ENCODE assay signal across 34 mouse cellular contexts in the genomic region with DNA sequence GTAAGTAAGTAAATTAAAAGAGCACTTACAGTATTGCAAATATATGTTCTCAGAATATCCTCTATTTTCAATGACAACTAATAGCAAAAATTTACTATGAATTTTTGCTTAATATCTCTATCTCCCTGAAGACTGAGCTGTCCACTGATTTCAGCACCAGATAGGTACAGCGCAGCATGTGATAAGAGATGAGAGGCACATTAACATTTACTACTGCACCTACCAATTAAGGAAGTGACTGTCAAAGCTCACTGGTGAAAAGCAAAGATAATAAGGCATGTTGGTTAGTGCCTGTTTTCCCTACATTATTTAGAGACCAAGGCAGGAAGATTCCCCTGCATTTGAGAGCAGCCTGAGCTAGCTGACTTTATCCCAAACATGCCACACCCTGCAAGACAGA.
"Had no signal": no experiment of that assay in that cellular context is flagged by ENCODE, and none has a peak within 500 bp of the region (broad histone marks: within the 10 kb centered on the region; RNA-seq: fewer than 3 reads in every experiment).

No protein-coding gene starts in this region.

- H3K27ac ChIP-seq: heart, embryonic 13.5 days; heart, embryonic 15.5 days; hindbrain, embryonic 10.5 days; hindbrain, embryonic 12.5 days; hindbrain, embryonic 13.5 days; hindbrain, embryonic 14.5 days; hindbrain, embryonic 15.5 days; hindbrain, postnatal 0 days; intestine, embryonic 15.5 days; kidney, embryonic 15.5 days; kidney, postnatal 0 days; layer of hippocampus, adult 2 months; left cerebral cortex, adult 2 months had no signal

- ATAC-seq: hindbrain, embryonic 16.5 days; hindbrain, postnatal 0 days; inflammation-experienced regulatory T-cells, adult 6 months; intestine, embryonic 15.5 days; intestine, embryonic 16.5 days; intestine, postnatal 0 days had no signal

- H3K27me3 ChIP-seq: heart, embryonic 12.5 days; heart, embryonic 13.5 days; heart, embryonic 15.5 days; hindbrain, embryonic 12.5 days; hindbrain, embryonic 13.5 days; hindbrain, embryonic 15.5 days; intestine, embryonic 15.5 days; kidney, embryonic 15.5 days had no signal

- H3K9ac ChIP-seq: heart, embryonic 12.5 days; heart, embryonic 13.5 days; heart, embryonic 15.5 days; hindbrain, embryonic 12.5 days; hindbrain, embryonic 13.5 days; hindbrain, embryonic 14.5 days; hindbrain, embryonic 15.5 days; intestine, embryonic 15.5 days; kidney, embryonic 15.5 days had no signal

- H3K9me3 ChIP-seq: heart, embryonic 12.5 days; heart, embryonic 13.5 days; heart, embryonic 15.5 days; hindbrain, embryonic 10.5 days; hindbrain, embryonic 12.5 days; hindbrain, embryonic 13.5 days; hindbrain, embryonic 15.5 days; intestine, embryonic 15.5 days; kidney, embryonic 15.5 days had no signal

- DNase-seq: heart, postnatal 10 days; heart, postnatal 14 days; heart, postnatal 36 days; heart, postnatal 4 days; kidney, adult 11 months; kidney, adult 18-20 months; kidney, adult 2 months; kidney, adult 8-10 months; kidney, adult 9 months; kidney, postnatal 10 days; kidney, postnatal 14 days; kidney, postnatal 25 days; kidney, postnatal 36 days; kidney, postnatal 4 days; layer of hippocampus, adult 9-11 months; layer of hippocampus, postnatal 36 days had no signal

- H3K4me3 ChIP-seq: heart, embryonic 12.5 days; heart, embryonic 13.5 days; heart, embryonic 15.5 days; hindbrain, embryonic 10.5 days; hindbrain, embryonic 12.5 days; hindbrain, embryonic 13.5 days; hindbrain, embryonic 15.5 days; intestine, embryonic 15.5 days; kidney, embryonic 15.5 days; layer of hippocampus, adult 2 months; left cerebral cortex, adult 2 months had no signal

- H3K4me1 ChIP-seq: heart, embryonic 12.5 days; heart, embryonic 13.5 days; heart, embryonic 15.5 days; hindbrain, embryonic 10.5 days; hindbrain, embryonic 12.5 days; hindbrain, embryonic 13.5 days; hindbrain, embryonic 15.5 days; intestine, embryonic 15.5 days; kidney, embryonic 15.5 days had no signal
